ENCODE assay signal across 8 mouse cellular contexts in the genomic region with DNA sequence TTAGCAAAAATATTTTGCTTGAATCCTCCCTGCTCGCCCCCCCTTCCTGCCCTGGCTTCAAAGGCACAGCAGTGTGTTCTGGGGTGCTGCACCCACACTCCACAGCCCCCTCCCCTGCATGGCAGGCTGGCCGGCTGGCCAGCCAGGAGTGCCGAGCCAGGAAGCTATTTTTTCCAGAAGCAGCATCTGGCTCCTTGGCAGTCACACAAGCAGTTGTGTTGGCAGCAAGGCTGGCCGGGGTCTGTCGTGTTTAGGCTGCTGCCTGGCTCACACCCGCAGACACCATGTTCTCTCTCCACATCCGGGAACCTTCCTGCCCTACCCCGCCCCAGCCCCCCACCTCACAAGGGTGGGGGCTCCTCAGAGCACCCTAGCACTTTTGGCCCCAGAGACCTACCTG.
A peak's percentile ranks its signal among the peaks of the same experiment; 100 is the strongest.
DNase-seq lines count a peak whose midpoint lies in the region; ATAC-seq and TF ChIP-seq lines count a peak whose summit lies in the region.

No protein-coding gene starts in this region.

- peak overlapping the region; percentile 35; the same call in 1 of the 2 replicates for H3K27ac ChIP-seq in gastrocnemius, adult 2 months
- H3K27ac ChIP-seq in neural tube, embryonic 14.5 days (ENCODE audit: low read depth, low read length): no peak overlapping the region
- no peak overlapping the region for H3K27ac ChIP-seq in kidney, embryonic 16.5 days (ENCODE audit: low read length)

- 0 out of 2 replicates have a peak, but pooled peaks cover 2% of the 10 kb centered on the region for H3K4me1 ChIP-seq in neural tube, embryonic 14.5 days (ENCODE audit: control insufficient read depth, insufficient read depth, low read length)
- H3K4me1 ChIP-seq in kidney, embryonic 16.5 days (ENCODE audit: insufficient read depth, low read length): peaks cover 27% of the 10 kb centered on the region

- no peak overlapping the region for H3K4me2 ChIP-seq in neural tube, embryonic 14.5 days (ENCODE audit: low read depth, low read length)
- no peak overlapping the region for H3K4me2 ChIP-seq in kidney, embryonic 16.5 days (replicated peaks; ENCODE audit: low read depth, low read length)

- H3K27me3 ChIP-seq in neural tube, embryonic 14.5 days (ENCODE audit: control insufficient read depth, insufficient read depth, low read length): no peaks in the 10 kb centered on the region
- H3K27me3 ChIP-seq in kidney, embryonic 16.5 days (ENCODE audit: insufficient read depth, low read length): no peaks in the 10 kb centered on the region; the same call in 1 of the 2 replicates

- no peak overlapping the region for H3K9ac ChIP-seq in neural tube, embryonic 14.5 days (replicated peaks; ENCODE audit: low read depth, low read length)
- H3K9ac ChIP-seq in kidney, embryonic 16.5 days (replicated peaks; ENCODE audit: low read length): no peak overlapping the region

- peak; percentile 15 to 18 for DNase-seq in kidney, postnatal 4 days
- DNase-seq in kidney, postnatal 25 days: no peak
- DNase-seq in gastrocnemius, adult 2 months: peak; percentile 61
- DNase-seq in layer of hippocampus, adult 8-10 months (ENCODE audit: low spot score in 2 of 2): peak; percentile 15 to 31
- no peak for DNase-seq in natural killer cell, adult 2 months (ENCODE audit: low spot score in 2 of 2)
- DNase-seq in thymus, postnatal 25 days: no peak

- ATAC-seq in neural tube, embryonic 14.5 days (ENCODE audit: low read depth): peak; percentile 58; the same call in 1 of the 2 replicates
- no peak for ATAC-seq in kidney, embryonic 16.5 days (ENCODE audit: low FRiP score, low TSS enrichment)

- WGBS in neural tube, embryonic 14.5 days: 57% methylated on average over 8 of the region's 8 CpGs
- WGBS in kidney, embryonic 16.5 days: 31% methylated on average over 8 of the region's 8 CpGs

- no peak for TF ChIP-seq CTCF in gastrocnemius, adult 2 months (IDR thresholded peaks at IDR 0.05)

- H3K4me3 ChIP-seq in gastrocnemius, adult 2 months: no peak overlapping the region
- no peak overlapping the region for H3K4me3 ChIP-seq in neural tube, embryonic 14.5 days (ENCODE audit: low read depth, low read length)
- no peak overlapping the region for H3K4me3 ChIP-seq in kidney, embryonic 16.5 days (ENCODE audit: low read length)

- no peaks in the 10 kb centered on the region for H3K9me3 ChIP-seq in neural tube, embryonic 14.5 days (ENCODE audit: control insufficient read depth, low read length)
- no peaks in the 10 kb centered on the region for H3K9me3 ChIP-seq in kidney, embryonic 16.5 days (ENCODE audit: low read length)

- intact Hi-C loops in gastrocnemius, adult 2 months (cut with DNase I): no loop called here

- no peaks in the 10 kb centered on the region for H3K36me3 ChIP-seq in neural tube, embryonic 14.5 days (ENCODE audit: control insufficient read depth, insufficient read depth, low read length)
- no peaks in the 10 kb centered on the region for H3K36me3 ChIP-seq in kidney, embryonic 16.5 days (ENCODE audit: insufficient read depth, low read length)

Comparison
In these comparisons a context has a peak if more than half of its experiments do, and no peak if none do; other contexts are left out.
1. DNase-seq: peak in kidney, postnatal 4 days (2 of 2), gastrocnemius, adult 2 months (single experiment) and layer of hippocampus, adult 8-10 months (2 of 2); none in kidney, postnatal 25 days (0 of 2), natural killer cell, adult 2 months (0 of 2) and thymus, postnatal 25 days (single experiment).